Mouse (Mus musculus): ENCODE data around the gene Rasgef1b. TPM values are rescaled to one million over a fixed set of nuclear protein-coding genes. Genes with fewer than 3 reads are reported as not detected.

Rasgef1b gene
- polyA plus RNA-seq, 1 experiment: 1.00 TPM

- Histone ChIP-seq H3K4me3 (replicated peaks; ENCODE audit: control insufficient read depth, low read depth, low read length) (no peak overlapping the region), H3K4me1 (ENCODE audit: control insufficient read depth, insufficient read depth, low read length) (no peaks in the 10 kb centered on the region), H3K27ac (ENCODE audit: control insufficient read depth, insufficient read depth, low read depth, low read length, poor library complexity) (no peak overlapping the region)
- no peak for TF ChIP-seq POLR2A (IDR thresholded peaks at IDR 0.05; ENCODE audit: borderline replicate concordance, control insufficient read depth, low read depth, low read length)
- no peak for TF ChIP-seq CTCF (IDR thresholded peaks at IDR 0.05; ENCODE audit: control insufficient read depth, insufficient read depth, low read length)
- WGBS: 85% methylated on average over 6 of the region's 6 CpGs
Measured at GRCm38 (mm10) chr5:99723941-99724340, 4.9 kb downstream of the Rasgef1b start.

- TF ChIP-seq POLR2A (IDR thresholded peaks at IDR 0.05; ENCODE audit: borderline replicate concordance, control insufficient read depth, low read depth, low read length) (no peak), CTCF (IDR thresholded peaks at IDR 0.05; ENCODE audit: control insufficient read depth, insufficient read depth, low read length) (no peak)
- 72% methylated on average over 2 of the region's 2 CpGs for WGBS
Measured at GRCm38 (mm10) chr5:99722310-99722709, 6.6 kb downstream of the Rasgef1b start.

GRCm38 (mm10) chr5:99720554-99720953, 8.3 kb downstream of the Rasgef1b start:
- WGBS: 88% methylated on average over 2 of the region's 2 CpGs
- TF ChIP-seq CTCF (IDR thresholded peaks at IDR 0.05; ENCODE audit: control insufficient read depth, insufficient read depth, low read length): no peak
- TF ChIP-seq POLR2A (IDR thresholded peaks at IDR 0.05; ENCODE audit: borderline replicate concordance, control insufficient read depth, low read depth, low read length): no peak
- no peaks in the 10 kb centered on the region for H3K4me1 ChIP-seq (ENCODE audit: control insufficient read depth, insufficient read depth, low read length)
- no peak overlapping the region for H3K4me3 ChIP-seq (replicated peaks; ENCODE audit: control insufficient read depth, low read depth, low read length)
- no peak overlapping the region for H3K27ac ChIP-seq (ENCODE audit: control insufficient read depth, insufficient read depth, low read depth, low read length, poor library complexity)

More at GRCm38 (mm10) chr5:99722310-99722709, 6.6 kb downstream of the Rasgef1b start:
- H3K4me3 ChIP-seq (replicated peaks; ENCODE audit: control insufficient read depth, low read depth, low read length): no peak overlapping the region
- no peak overlapping the region for H3K27ac ChIP-seq (ENCODE audit: control insufficient read depth, insufficient read depth, low read depth, low read length, poor library complexity)
- H3K4me1 ChIP-seq (ENCODE audit: control insufficient read depth, insufficient read depth, low read length): no peaks in the 10 kb centered on the region

GRCm38 (mm10) chr5:99717917-99718316, 10.9 kb downstream of the Rasgef1b start:
- TF ChIP-seq POLR2A (IDR thresholded peaks at IDR 0.05; ENCODE audit: borderline replicate concordance, control insufficient read depth, low read depth, low read length) (no peak), CTCF (IDR thresholded peaks at IDR 0.05; ENCODE audit: control insufficient read depth, insufficient read depth, low read length) (no peak)
- WGBS: 79% methylated on average over 8 of the region's 8 CpGs
- Histone ChIP-seq H3K4me3 (replicated peaks; ENCODE audit: control insufficient read depth, low read depth, low read length) (no peak overlapping the region), H3K4me1 (ENCODE audit: control insufficient read depth, insufficient read depth, low read length) (no peaks in the 10 kb centered on the region), H3K27ac (ENCODE audit: control insufficient read depth, insufficient read depth, low read depth, low read length, poor library complexity) (no peak overlapping the region)

- Histone ChIP-seq H3K4me1 (ENCODE audit: control insufficient read depth, insufficient read depth, low read length) (no peaks in the 10 kb centered on the region), H3K27ac (ENCODE audit: control insufficient read depth, insufficient read depth, low read depth, low read length, poor library complexity) (no peak overlapping the region), H3K4me3 (replicated peaks; ENCODE audit: control insufficient read depth, low read depth, low read length) (no peak overlapping the region)
- no peak for TF ChIP-seq CTCF (IDR thresholded peaks at IDR 0.05; ENCODE audit: control insufficient read depth, insufficient read depth, low read length)
- 62% methylated on average over 5 of the region's 5 CpGs for WGBS
Measured at GRCm38 (mm10) chr5:99715281-99715744, 13.6 kb downstream of the Rasgef1b start.

GRCm38 (mm10) chr5:99711947-99712346, 16.9 kb downstream of the Rasgef1b start:
- WGBS: 84% methylated on average over 2 of the region's 2 CpGs
- H3K4me1 ChIP-seq (ENCODE audit: control insufficient read depth, insufficient read depth, low read length): no peaks in the 10 kb centered on the region
- TF ChIP-seq CTCF (IDR thresholded peaks at IDR 0.05; ENCODE audit: control insufficient read depth, insufficient read depth, low read length): no peak
- no peak for TF ChIP-seq POLR2A (IDR thresholded peaks at IDR 0.05; ENCODE audit: borderline replicate concordance, control insufficient read depth, low read depth, low read length)
- no peak overlapping the region for H3K27ac ChIP-seq (ENCODE audit: control insufficient read depth, insufficient read depth, low read depth, low read length, poor library complexity)
- H3K4me3 ChIP-seq (replicated peaks; ENCODE audit: control insufficient read depth, low read depth, low read length): no peak overlapping the region

- 35% methylated on average over 6 of the region's 6 CpGs for WGBS
- Histone ChIP-seq H3K4me3 (replicated peaks; ENCODE audit: control insufficient read depth, low read depth, low read length) (no peak overlapping the region), H3K27ac (ENCODE audit: control insufficient read depth, insufficient read depth, low read depth, low read length, poor library complexity) (no peak overlapping the region), H3K4me1 (ENCODE audit: control insufficient read depth, insufficient read depth, low read length) (no peaks in the 10 kb centered on the region)
- TF ChIP-seq POLR2A (IDR thresholded peaks at IDR 0.05; ENCODE audit: borderline replicate concordance, control insufficient read depth, low read depth, low read length) (no peak), CTCF (IDR thresholded peaks at IDR 0.05; ENCODE audit: control insufficient read depth, insufficient read depth, low read length) (no peak)
Measured at GRCm38 (mm10) chr5:99708706-99709105, 20.2 kb downstream of the Rasgef1b start.

GRCm38 (mm10) chr5:99707261-99707660, 21.6 kb downstream of the Rasgef1b start:
- Histone ChIP-seq H3K4me1 (ENCODE audit: control insufficient read depth, insufficient read depth, low read length) (no peaks in the 10 kb centered on the region; the same call in 1 of the 2 replicates), H3K27ac (ENCODE audit: control insufficient read depth, insufficient read depth, low read depth, low read length, poor library complexity) (no peak overlapping the region), H3K4me3 (replicated peaks; ENCODE audit: control insufficient read depth, low read depth, low read length) (no peak overlapping the region)
- WGBS: 39% methylated on average over 6 of the region's 6 CpGs
- no peak for TF ChIP-seq CTCF (IDR thresholded peaks at IDR 0.05; ENCODE audit: control insufficient read depth, insufficient read depth, low read length)
- no peak for TF ChIP-seq POLR2A (IDR thresholded peaks at IDR 0.05; ENCODE audit: borderline replicate concordance, control insufficient read depth, low read depth, low read length)

GRCm38 (mm10) chr5:99701811-99702210, 27.1 kb downstream of the Rasgef1b start:
- no peak overlapping the region for H3K4me3 ChIP-seq (replicated peaks; ENCODE audit: control insufficient read depth, low read depth, low read length)
- no peaks in the 10 kb centered on the region; the same call in 1 of the 2 replicates for H3K4me1 ChIP-seq (ENCODE audit: control insufficient read depth, insufficient read depth, low read length)
- no peak overlapping the region for H3K27ac ChIP-seq (ENCODE audit: control insufficient read depth, insufficient read depth, low read depth, low read length, poor library complexity)
- WGBS: 24% methylated on average over 5 of the region's 5 CpGs
- TF ChIP-seq POLR2A (IDR thresholded peaks at IDR 0.05; ENCODE audit: borderline replicate concordance, control insufficient read depth, low read depth, low read length) (no peak), CTCF (IDR thresholded peaks at IDR 0.05; ENCODE audit: control insufficient read depth, insufficient read depth, low read length) (no peak)
